Mouse (Mus musculus) liver, embryonic 11.5 days (tissue): Measurements from ENCODE around the gene Folr1. TPM values are rescaled to one million over a fixed set of nuclear protein-coding genes. Genes with fewer than 3 reads are reported as not detected.

Experiments used
- ATAC-seq: fragments of 200-750 bp; cut with Nextera tagmentation; replicated peaks from 2 replicates; pipeline ENCODE4 v1.8.0; 2017; ENCODE audit warnings: moderate number of reproducible peaks, mild to moderate bottlenecking, moderate TSS enrichment, moderate library complexity; ENCODE audit not compliant: low FRiP score
- DNase-seq: peaks from one replicate; pipeline ENCODE4 v3.0.0-alpha.2; 2017; ENCODE audit warnings: low spot score
- H3K27ac ChIP-seq: fragments of 300-500 bp; sonication (generic); 2 replicates; pipeline ENCODE4 v1.5.1; 2014; ENCODE audit warnings: mild to moderate bottlenecking, low read depth, low read length, control low read depth
- H3K27me3 ChIP-seq: fragments of 300-500 bp; sonication (generic); replicated peaks from 2 replicates; pipeline ENCODE4 v1.6.1; 2014; ENCODE audit warnings: low read length, mixed read lengths; ENCODE audit not compliant: control insufficient read depth, insufficient read depth
- H3K36me3 ChIP-seq: fragments of 300-500 bp; sonication (generic); 2 replicates; pipeline ENCODE4 v1.6.1; 2014; ENCODE audit warnings: mild to moderate bottlenecking, low read length, moderate library complexity, mixed read lengths; ENCODE audit not compliant: control insufficient read depth, insufficient read depth
- H3K4me1 ChIP-seq: fragments of 300-500 bp; sonication (generic); replicated peaks from 2 replicates; pipeline ENCODE4 v1.6.1; 2014; ENCODE audit warnings: low read length, mixed read lengths; ENCODE audit not compliant: control insufficient read depth, insufficient read depth
- H3K4me2 ChIP-seq: fragments of 300-500 bp; sonication (generic); 2 replicates; pipeline ENCODE4 v1.6.1; 2014; ENCODE audit warnings: mild to moderate bottlenecking, control low read depth, moderate library complexity
- H3K4me3 ChIP-seq: fragments of 300-500 bp; sonication (generic); 2 replicates; pipeline ENCODE4 v1.5.1; 2014; ENCODE audit warnings: low read depth, low read length, control low read depth
- H3K9ac ChIP-seq: fragments of 300-500 bp; sonication (generic); 2 replicates; pipeline ENCODE4 v1.6.1; 2014; ENCODE audit warnings: low read depth, low read length, control low read depth
- H3K9me3 ChIP-seq: fragments of 300-500 bp; sonication (generic); 2 replicates; pipeline ENCODE4 v1.6.1; 2016; ENCODE audit warnings: low read length, inconsistent platforms, mixed read lengths; ENCODE audit not compliant: control insufficient read depth
- WGBS: fragments of 180-500 bp; shearing (Covaris S2); extraction: QIAGEN DNeasy Blood & Tissue Kit; methylation state at CpG from one replicate; pipeline ENCODE4 v1.1.7; 2014; 5-methylcytosine and 5-hydroxymethylcytosine counted together
- polyA plus RNA-seq: library from polyadenylated mRNA; unstranded; fragments of >200 nt; fragmentation: Nextera tagmentation; extraction: Ambion mirVana; gene quantifications from 2 replicates; pipeline ENCODE4 v1.2.1, GENCODE M21; 2014

Folr1 gene
- polyA plus RNA-seq, 1 experiment from 2014 or later: 0.27 TPM

DNA sequence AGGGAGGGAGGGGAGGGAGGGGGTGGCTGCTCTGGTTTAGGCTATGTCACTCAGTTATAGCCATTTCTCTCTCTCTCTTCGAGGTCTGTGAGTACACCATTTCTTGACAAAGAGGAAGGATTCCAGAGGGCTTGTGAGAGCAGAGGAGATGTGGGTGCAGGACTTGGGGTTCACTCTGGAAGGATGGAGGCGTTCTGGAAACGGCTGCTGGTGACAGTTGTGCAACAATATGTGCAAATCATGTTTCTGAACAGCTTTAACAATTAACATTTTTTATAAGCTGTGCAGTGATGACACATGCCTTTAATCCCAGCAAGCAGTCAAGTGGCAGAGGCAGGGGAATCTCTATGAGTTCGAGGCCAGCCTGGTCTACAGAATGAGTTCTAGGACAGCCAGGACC, 10.3 kb upstream of the Folr1 start:
- Histone ChIP-seq H3K4me3 (no peak overlapping the region), H3K4me1 (no peaks in the 10 kb centered on the region), H3K9ac (no peak overlapping the region), H3K9me3 (no peaks in the 10 kb centered on the region), H3K4me2 (no peak overlapping the region), H3K27ac (no peak overlapping the region), H3K27me3 (no peaks in the 10 kb centered on the region), H3K36me3 (no peaks in the 10 kb centered on the region)
- DNase-seq (no peak), ATAC-seq (no peak)
- WGBS: 69% methylated on average over 4 of the region's 4 CpGs

DNA sequence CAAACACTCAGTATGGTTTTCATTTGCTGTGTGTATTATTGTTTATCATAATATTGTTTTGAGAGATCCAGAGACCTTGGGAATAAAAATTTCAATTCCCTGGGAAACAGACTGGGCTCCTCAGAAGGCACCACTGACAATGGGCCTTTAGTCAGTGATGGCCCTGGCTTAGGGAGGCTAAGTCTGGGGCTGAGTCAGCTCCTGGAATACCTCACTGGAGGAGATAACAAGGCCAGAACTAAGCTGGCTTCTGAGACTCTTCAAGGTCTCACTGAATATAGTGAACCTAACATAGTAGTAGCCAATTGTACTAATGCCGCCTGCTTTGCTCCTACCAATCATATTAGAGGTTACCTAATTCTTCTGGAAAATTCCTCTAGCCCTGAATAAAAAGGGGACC, 5.4 kb upstream of the Folr1 start:
- no peak for DNase-seq
- 97% methylated on average over 1 of the region's 1 CpGs for WGBS
- H3K4me1 ChIP-seq: no peaks in the 10 kb centered on the region

DNA sequence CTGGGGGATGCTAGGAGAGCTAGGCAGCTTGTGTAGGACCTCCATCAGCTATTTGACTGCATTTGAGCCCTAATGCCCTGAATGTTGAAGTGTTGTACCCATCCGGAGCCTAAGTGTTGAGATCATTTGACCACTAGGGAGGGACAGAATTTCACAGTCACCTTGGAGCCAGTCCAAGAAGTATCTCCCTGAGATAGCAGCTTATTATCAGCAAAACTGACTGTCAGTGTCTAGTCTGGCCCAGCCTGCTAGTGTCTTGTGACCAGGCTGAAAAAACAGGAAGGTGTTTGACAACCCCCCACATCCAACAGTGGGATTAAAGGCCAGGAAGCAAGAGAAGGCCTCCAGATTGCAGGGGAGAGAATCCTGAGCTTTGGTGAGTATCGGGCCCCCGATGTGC, 708 bp upstream of the Folr1 start:
- DNase-seq: no peak
- WGBS: 59% methylated on average over 3 of the region's 3 CpGs
- no peak for ATAC-seq
- H3K27me3 ChIP-seq: no peaks in the 10 kb centered on the region
- no peak overlapping the region for H3K4me3 ChIP-seq
- H3K4me1 ChIP-seq: no peaks in the 10 kb centered on the region
- no peak overlapping the region for H3K4me2 ChIP-seq
- H3K9me3 ChIP-seq: no peaks in the 10 kb centered on the region
- no peak overlapping the region for H3K27ac ChIP-seq
- no peak overlapping the region for H3K9ac ChIP-seq
- no peaks in the 10 kb centered on the region for H3K36me3 ChIP-seq

More for the DNA sequence above, 5.4 kb upstream of the Folr1 start:
- no peak overlapping the region for H3K4me2 ChIP-seq
- ATAC-seq: no peak
- H3K27me3 ChIP-seq: no peaks in the 10 kb centered on the region
- no peaks in the 10 kb centered on the region for H3K9me3 ChIP-seq
- H3K36me3 ChIP-seq: no peaks in the 10 kb centered on the region
- no peak overlapping the region for H3K4me3 ChIP-seq
- H3K9ac ChIP-seq: no peak overlapping the region
- no peak overlapping the region for H3K27ac ChIP-seq

DNA sequence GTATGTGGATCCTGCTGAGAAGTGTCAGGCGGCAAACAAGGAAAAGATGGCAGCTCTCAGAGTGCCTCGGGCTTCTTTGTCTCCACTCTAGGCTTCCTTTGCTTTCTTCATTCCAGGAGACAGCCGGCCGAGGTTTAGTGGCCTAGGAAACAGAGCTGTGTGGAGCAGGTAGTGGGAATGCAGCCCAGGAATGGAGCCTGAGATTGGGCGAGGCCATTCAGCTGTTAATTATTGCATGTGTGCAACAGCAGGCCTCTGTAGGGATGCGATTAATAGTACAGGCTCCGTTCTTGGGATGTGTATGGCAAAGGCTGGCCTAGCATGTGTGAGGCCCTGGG, 1.5 kb downstream of the Folr1 start:
- no peaks in the 10 kb centered on the region for H3K36me3 ChIP-seq
- ATAC-seq: no peak
- H3K4me3 ChIP-seq: no peak overlapping the region
- H3K27ac ChIP-seq: no peak overlapping the region
- H3K27me3 ChIP-seq: no peaks in the 10 kb centered on the region
- no peak overlapping the region for H3K9ac ChIP-seq
- WGBS: 72% methylated on average over 7 of the region's 7 CpGs
- no peak overlapping the region for H3K4me2 ChIP-seq
- H3K4me1 ChIP-seq: no peaks in the 10 kb centered on the region
- H3K9me3 ChIP-seq: no peaks in the 10 kb centered on the region
- DNase-seq: no peak

DNA sequence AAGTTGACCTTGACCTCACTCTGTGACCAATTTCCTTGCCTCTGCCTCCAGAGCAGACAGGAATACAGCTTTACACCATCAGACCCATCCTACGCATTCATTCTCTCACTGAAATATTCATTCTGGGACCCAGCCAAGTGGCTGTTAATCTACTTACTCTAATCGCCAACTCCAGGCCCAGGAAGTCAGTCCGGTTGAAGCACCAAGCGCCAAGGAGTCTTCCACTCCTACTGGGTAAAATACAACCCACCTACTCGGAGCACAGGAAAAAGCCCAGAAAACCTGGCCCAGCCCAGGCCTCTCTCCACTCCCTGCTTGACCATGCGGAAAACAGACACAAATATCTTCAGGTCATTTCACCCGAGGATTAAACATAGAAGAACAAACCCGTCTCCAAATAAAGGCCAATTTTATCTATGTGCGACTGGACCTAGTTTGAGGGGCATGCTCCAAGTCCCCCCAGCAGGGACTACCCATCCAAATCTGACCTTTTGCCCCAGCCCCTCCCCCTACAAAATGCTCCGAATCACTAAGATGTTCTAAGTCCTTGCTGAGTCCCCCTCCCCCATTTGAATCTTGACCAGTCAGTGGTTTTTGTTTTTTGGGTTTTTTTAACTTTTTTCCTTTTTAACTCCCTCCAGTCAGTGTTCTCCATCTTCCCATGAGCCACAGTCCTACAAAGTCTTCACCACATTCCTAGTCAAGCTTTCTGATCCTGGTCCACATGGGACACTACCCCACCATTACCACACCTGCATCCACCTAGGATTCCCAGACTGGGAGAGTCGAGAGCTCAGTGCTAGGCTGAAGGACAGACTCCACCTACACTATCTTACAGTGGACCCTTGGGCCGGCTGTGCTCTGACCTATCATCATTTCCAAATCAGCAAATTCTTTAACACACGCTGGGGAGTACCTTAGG, 2.1 kb downstream of the Folr1 start:
- no peak overlapping the region for H3K4me3 ChIP-seq
- no peak overlapping the region for H3K27ac ChIP-seq
- no peaks in the 10 kb centered on the region for H3K9me3 ChIP-seq

DNA sequence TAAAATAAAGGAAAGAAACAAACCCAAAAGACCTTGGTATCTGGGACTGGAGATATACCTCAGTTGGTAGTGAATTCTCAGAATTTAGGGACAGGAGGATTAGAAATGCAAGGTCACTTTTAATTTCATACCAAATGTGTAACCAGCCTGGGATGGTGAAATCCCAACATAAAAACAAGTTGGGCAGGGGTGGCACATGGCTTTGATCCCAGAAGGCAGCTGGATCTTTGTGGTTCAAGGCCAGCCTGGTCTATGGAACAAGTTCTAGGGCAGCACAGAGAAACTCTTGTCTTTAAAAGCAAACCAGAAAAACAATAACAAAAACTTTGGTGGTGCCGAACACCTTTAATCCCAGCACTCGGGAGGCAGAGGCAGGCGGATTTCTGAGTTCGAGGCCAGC, 3.1 kb downstream of the Folr1 start:
- H3K36me3 ChIP-seq: no peaks in the 10 kb centered on the region
- H3K9ac ChIP-seq: no peak overlapping the region
- H3K27ac ChIP-seq: no peak overlapping the region
- ATAC-seq: no peak
- no peaks in the 10 kb centered on the region for H3K9me3 ChIP-seq
- 96% methylated on average over 4 of the region's 4 CpGs for WGBS
- H3K4me3 ChIP-seq: no peak overlapping the region
- no peak for DNase-seq
- no peak overlapping the region for H3K4me2 ChIP-seq
- H3K27me3 ChIP-seq: no peaks in the 10 kb centered on the region
- H3K4me1 ChIP-seq: no peaks in the 10 kb centered on the region

More for the DNA sequence above, 2.1 kb downstream of the Folr1 start:
- Histone ChIP-seq H3K4me1 (no peaks in the 10 kb centered on the region), H3K27me3 (no peaks in the 10 kb centered on the region), H3K4me2 (no peak overlapping the region), H3K9ac (no peak overlapping the region), H3K36me3 (no peaks in the 10 kb centered on the region)
- DNase-seq: no peak
- no peak for ATAC-seq
- WGBS: 76% methylated on average over 13 of the region's 13 CpGs

DNA sequence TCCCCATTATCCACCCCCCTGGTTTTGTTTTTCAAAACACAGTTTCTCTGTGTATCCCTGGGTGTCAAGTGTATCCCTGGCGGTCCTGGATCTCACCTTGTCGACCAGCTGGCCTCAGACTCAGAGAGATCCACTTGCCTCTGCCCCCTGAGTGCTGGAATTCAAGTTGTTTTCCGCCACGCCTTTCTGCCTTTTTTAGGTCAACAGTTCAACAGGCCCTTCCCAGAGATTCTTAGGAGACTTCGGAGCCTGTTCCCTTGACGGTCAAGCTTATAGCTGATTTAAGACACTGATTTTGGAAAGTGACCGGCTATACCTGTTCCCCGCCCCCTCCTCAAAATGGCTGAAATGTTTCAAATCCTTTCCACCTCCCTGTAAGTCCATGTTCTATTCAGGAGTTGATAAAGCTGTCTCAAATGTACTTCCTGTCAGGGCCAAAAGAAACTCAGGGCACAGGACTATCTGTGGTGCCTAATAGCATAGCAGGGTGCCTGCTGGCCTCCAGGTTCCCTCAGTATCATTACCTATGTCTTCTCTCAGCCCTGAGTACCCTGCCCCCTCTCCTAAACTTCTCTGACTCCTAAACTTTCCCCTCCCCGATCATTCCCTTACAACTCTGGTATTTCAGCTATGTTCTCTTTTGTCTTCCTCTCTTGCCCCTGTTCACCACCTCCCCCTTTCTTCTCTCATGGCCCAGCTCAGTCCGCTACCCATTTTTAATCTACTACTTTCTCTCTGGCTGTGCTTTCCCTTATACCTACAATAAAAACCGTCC, 3.9 kb downstream of the Folr1 start:
- no peak overlapping the region for H3K27ac ChIP-seq
- no peaks in the 10 kb centered on the region for H3K4me1 ChIP-seq
- no peaks in the 10 kb centered on the region for H3K27me3 ChIP-seq
- no peaks in the 10 kb centered on the region for H3K9me3 ChIP-seq
- no peak overlapping the region for H3K4me2 ChIP-seq
- no peak for ATAC-seq
- WGBS: 76% methylated on average over 11 of the region's 11 CpGs
- H3K4me3 ChIP-seq: no peak overlapping the region
- no peaks in the 10 kb centered on the region for H3K36me3 ChIP-seq
- H3K9ac ChIP-seq: no peak overlapping the region
- DNase-seq: no peak

DNA sequence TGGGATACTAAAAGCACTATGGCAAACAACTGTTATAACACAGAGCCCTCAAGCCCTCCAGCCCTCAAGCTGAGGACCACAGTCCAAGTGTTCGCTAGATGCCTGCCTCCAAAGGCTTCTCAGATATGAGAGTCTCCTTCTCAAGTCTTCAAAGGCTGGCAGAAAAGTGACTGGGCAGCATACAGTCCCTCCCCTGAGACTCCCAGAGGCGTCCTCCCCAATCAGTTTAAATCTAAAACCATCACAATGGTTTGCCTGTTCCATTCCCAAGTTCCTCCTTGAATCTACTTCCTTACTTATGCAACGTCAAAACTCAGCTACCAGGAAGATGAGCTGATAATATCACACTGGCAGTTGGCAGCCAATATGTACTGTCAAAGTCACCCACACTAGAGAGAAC, 7.2 kb downstream of the Folr1 start, which contains the start of gene Anapc15:
Anapc15 (plus strand) TSS at position 301 of the 400 bp plus-strand sequence.
- no peaks in the 10 kb centered on the region for H3K4me1 ChIP-seq
- WGBS: 61% methylated on average over 3 of the region's 3 CpGs
- H3K9ac ChIP-seq: no peak within 1 kb of the TSS
- DNase-seq (no peak), ATAC-seq (no peak)
- no peaks in the 10 kb centered on the region for H3K27me3 ChIP-seq
- no peak within 1 kb of the TSS for H3K4me3 ChIP-seq
- H3K4me2 ChIP-seq: no peak within 1 kb of the TSS
- H3K9me3 ChIP-seq: no peaks in the 10 kb centered on the region
- H3K27ac ChIP-seq: no peak within 1 kb of the TSS
- no peaks in the 10 kb centered on the region for H3K36me3 ChIP-seq
